Mouse (Mus musculus): ENCODE measurements at regions not wholly inside any gene's neighbourhood (a gene's known extent, or its start where the extent isn't known, plus 50 kb on each side); places are given as distances from the start of the nearest gene placed in this dataset.

- Histone ChIP-seq H3K4me2 (ENCODE audit: low read depth) (no peak overlapping the region), H3K9me3 (ENCODE audit: control insufficient read depth, low read length) (no peaks in the 10 kb centered on the region), H3K4me1 (replicated peaks; ENCODE audit: control insufficient read depth in 2 of 2, insufficient read depth in 2 of 2, low read length in 1 of 2) (no peaks in the 10 kb centered on the region), H3K9ac (replicated peaks) (no peak overlapping the region), H3K36me3 (replicated peaks; ENCODE audit: control insufficient read depth, insufficient read depth, low read depth) (no peaks in the 10 kb centered on the region), H3K27me3 (ENCODE audit: control insufficient read depth, insufficient read depth, low read length) (no peaks in the 10 kb centered on the region), H3K27ac (no peak overlapping the region), H3K4me3 (ENCODE audit: insufficient read depth in 1 of 2, low read depth in 2 of 2, low read length in 2 of 2) (no peak overlapping the region)
- no peak for ATAC-seq (ENCODE audit: insufficient read depth)
- no peak for DNase-seq (ENCODE audit: low read depth in 3 of 3, low spot score in 3 of 3)
- WGBS (ENCODE audit: insufficient replicate concordance): 74% methylated on average over 8 of the region's 8 CpGs
- no peak for TF ChIP-seq CTCF (IDR thresholded peaks at IDR 0.05; ENCODE audit: low read depth)
- no peak for TF ChIP-seq EP300 (IDR thresholded peaks at IDR 0.05; ENCODE audit: low read depth)
Observed at GRCm38 (mm10) chr16:73100273-73100672, 792.2 kb downstream of the Robo1 start.

- Histone ChIP-seq H3K4me1 (replicated peaks; ENCODE audit: control insufficient read depth in 2 of 2, insufficient read depth in 2 of 2, low read length in 1 of 2) (no peaks in the 10 kb centered on the region), H3K27me3 (ENCODE audit: control insufficient read depth, insufficient read depth, low read length) (no peaks in the 10 kb centered on the region), H3K9me3 (ENCODE audit: control insufficient read depth, low read length) (no peaks in the 10 kb centered on the region), H3K27ac (no peak overlapping the region), H3K4me3 (ENCODE audit: insufficient read depth in 1 of 2, low read depth in 2 of 2, low read length in 2 of 2) (no peak overlapping the region), H3K36me3 (replicated peaks; ENCODE audit: control insufficient read depth, insufficient read depth, low read depth) (no peaks in the 10 kb centered on the region), H3K4me2 (ENCODE audit: low read depth) (no peak overlapping the region), H3K9ac (replicated peaks) (no peak overlapping the region)
- DNase-seq (ENCODE audit: low read depth in 3 of 3, low spot score in 3 of 3) (no peak), ATAC-seq (ENCODE audit: insufficient read depth) (no peak)
- WGBS (ENCODE audit: insufficient replicate concordance): 11% methylated on average over 4 of the region's 4 CpGs
- TF ChIP-seq EP300 (IDR thresholded peaks at IDR 0.05; ENCODE audit: low read depth): no peak
- TF ChIP-seq CTCF (IDR thresholded peaks at IDR 0.05; ENCODE audit: low read depth): peak; percentile 48
Observed at GRCm38 (mm10) chr16:73098760-73099159, 790.7 kb downstream of the Robo1 start.

- Histone ChIP-seq H3K4me3 (ENCODE audit: insufficient read depth in 1 of 2, low read depth in 2 of 2, low read length in 2 of 2) (no peak overlapping the region), H3K36me3 (replicated peaks; ENCODE audit: control insufficient read depth, insufficient read depth, low read depth) (no peaks in the 10 kb centered on the region), H3K27me3 (ENCODE audit: control insufficient read depth, insufficient read depth, low read length) (no peaks in the 10 kb centered on the region), H3K9ac (replicated peaks) (no peak overlapping the region), H3K9me3 (ENCODE audit: control insufficient read depth, low read length) (no peaks in the 10 kb centered on the region), H3K4me1 (replicated peaks; ENCODE audit: control insufficient read depth in 2 of 2, insufficient read depth in 2 of 2, low read length in 1 of 2) (no peaks in the 10 kb centered on the region), H3K4me2 (ENCODE audit: low read depth) (no peak overlapping the region), H3K27ac (no peak overlapping the region)
- ATAC-seq (ENCODE audit: insufficient read depth): no peak
- WGBS (ENCODE audit: insufficient replicate concordance): 29% methylated on average over 14 of the region's 14 CpGs
- TF ChIP-seq CTCF (IDR thresholded peaks at IDR 0.05; ENCODE audit: low read depth) (no peak), EP300 (IDR thresholded peaks at IDR 0.05; ENCODE audit: low read depth) (no peak)
- no peak for DNase-seq (ENCODE audit: low read depth in 3 of 3, low spot score in 3 of 3)
Observed at GRCm38 (mm10) chr16:73097176-73097575, 789.1 kb downstream of the Robo1 start.

- no peak for TF ChIP-seq CTCF (IDR thresholded peaks at IDR 0.05; ENCODE audit: low read depth)
- TF ChIP-seq EP300 (IDR thresholded peaks at IDR 0.05; ENCODE audit: low read depth): no peak
- H3K27me3 ChIP-seq (ENCODE audit: control insufficient read depth, insufficient read depth, low read length): no peaks in the 10 kb centered on the region
- 31% methylated on average over 8 of the region's 8 CpGs for WGBS (ENCODE audit: insufficient replicate concordance)
- no peaks in the 10 kb centered on the region for H3K36me3 ChIP-seq (replicated peaks; ENCODE audit: control insufficient read depth, insufficient read depth, low read depth)
- no peak overlapping the region for H3K9ac ChIP-seq (replicated peaks)
- H3K4me2 ChIP-seq (ENCODE audit: low read depth): no peak overlapping the region
- no peak overlapping the region for H3K4me3 ChIP-seq (ENCODE audit: insufficient read depth in 1 of 2, low read depth in 2 of 2, low read length in 2 of 2)
- no peak for DNase-seq (ENCODE audit: low read depth in 3 of 3, low spot score in 3 of 3)
- no peak overlapping the region for H3K27ac ChIP-seq
- H3K4me1 ChIP-seq (replicated peaks; ENCODE audit: control insufficient read depth in 2 of 2, insufficient read depth in 2 of 2, low read length in 1 of 2): no peaks in the 10 kb centered on the region
- ATAC-seq (ENCODE audit: insufficient read depth): no peak
- H3K9me3 ChIP-seq (ENCODE audit: control insufficient read depth, low read length): no peaks in the 10 kb centered on the region
Observed at GRCm38 (mm10) chr16:73096091-73097083, 788.3 kb downstream of the Robo1 start.

All from liver, embryonic 14.5 days (tissue).